Mouse (Mus musculus): ENCODE measurements around the gene Sec23ip. TPM values are rescaled to one million over a fixed set of nuclear protein-coding genes. Genes with fewer than 3 reads are reported as not detected.
A peak's percentile ranks its signal among the peaks of the same experiment; 100 is the strongest.
"Not testable (repeated sequence)": the region's sequence is repeated elsewhere in the genome, so short reads cannot be mapped to it uniquely, and the experiment has no call there.

Sec23ip gene
- 35.3 and 38.2 TPM in 2 replicates for polyA plus RNA-seq (2015; fragmentation: Nextera tagmentation; extraction: Ambion mirVana)

DNA sequence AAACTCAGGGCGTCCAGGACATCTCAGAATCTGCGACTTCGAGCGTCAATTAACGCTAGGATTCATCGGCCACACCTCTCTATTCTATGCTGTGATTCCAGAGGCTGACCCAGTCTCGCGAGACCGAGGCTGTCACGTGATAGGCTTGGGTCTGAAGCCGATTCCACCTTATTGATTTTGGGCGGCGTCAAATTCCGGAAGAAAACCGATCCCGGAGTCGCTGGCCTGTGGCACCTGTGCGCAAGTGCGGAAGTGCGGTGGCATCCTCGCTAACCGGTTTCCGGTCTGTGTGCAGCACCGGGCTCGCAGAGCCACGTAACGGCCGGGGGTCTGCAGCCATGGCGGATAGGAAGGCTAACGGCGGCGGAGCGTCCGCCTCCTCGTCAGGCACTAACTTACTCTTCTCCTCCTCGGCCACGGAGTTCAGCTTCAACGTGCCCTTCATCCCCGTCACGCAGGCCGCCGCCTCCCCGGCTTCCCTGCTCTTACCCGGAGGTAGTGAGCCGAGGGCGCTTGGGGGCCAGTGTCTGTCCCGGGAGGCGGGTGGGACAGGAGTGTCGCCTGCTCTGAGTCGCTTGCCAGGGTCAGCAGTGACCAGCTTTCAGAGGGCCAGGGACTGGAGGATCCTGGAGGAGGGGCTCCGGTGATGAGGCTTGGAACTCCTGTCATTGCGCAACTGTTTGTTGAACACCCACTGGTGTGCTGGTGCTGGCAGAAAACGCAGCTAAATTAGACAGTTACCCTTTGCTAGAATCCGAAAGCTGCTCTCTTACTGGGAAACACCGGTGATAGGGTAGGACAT is at the start of gene Sec23ip:
Gene Sec23ip (plus strand): TSS at position 260 of the 802 bp plus-strand sequence.
- under 1% methylated on average over 55 of the region's 55 CpGs for WGBS

GRCm38 (mm10) chr7:128699959-128700358 is 44.8 kb upstream of the Sec23ip start:
- peaks cover 73% of the 10 kb centered on the region for H3K36me3 ChIP-seq
- not testable (repeated sequence) for H3K9me3 ChIP-seq (replicated peaks); H3K4me2 ChIP-seq (replicated peaks); H3K9ac ChIP-seq; H3K4me1 ChIP-seq; H3K27me3 ChIP-seq; ATAC-seq (ENCODE audit: insufficient number of reproducible peaks, low FRiP score, low TSS enrichment, low read depth); H3K27ac ChIP-seq (replicated peaks); H3K4me3 ChIP-seq (replicated peaks)
- 91% methylated on average over 6 of the region's 6 CpGs for WGBS

More for the DNA sequence above, at the start of gene Sec23ip:
- Histone ChIP-seq H3K9me3 (replicated peaks) (no peaks in the 10 kb centered on the region), H3K27ac (replicated peaks) (peak within 1 kb of the TSS; percentile 73), H3K9ac (peak within 1 kb of the TSS; percentile 87), H3K4me1 (peaks cover 40% of the 10 kb centered on the region), H3K4me3 (replicated peaks) (peak within 1 kb of the TSS; percentile 93), H3K4me2 (replicated peaks) (peak within 1 kb of the TSS; percentile 71), H3K36me3 (peaks cover under 1% of the 10 kb centered on the region), H3K27me3 (peaks cover 5% of the 10 kb centered on the region; the same call in 1 of the 2 replicates)
- ATAC-seq (ENCODE audit: insufficient number of reproducible peaks, low FRiP score, low TSS enrichment, low read depth): peak; percentile 89

DNA sequence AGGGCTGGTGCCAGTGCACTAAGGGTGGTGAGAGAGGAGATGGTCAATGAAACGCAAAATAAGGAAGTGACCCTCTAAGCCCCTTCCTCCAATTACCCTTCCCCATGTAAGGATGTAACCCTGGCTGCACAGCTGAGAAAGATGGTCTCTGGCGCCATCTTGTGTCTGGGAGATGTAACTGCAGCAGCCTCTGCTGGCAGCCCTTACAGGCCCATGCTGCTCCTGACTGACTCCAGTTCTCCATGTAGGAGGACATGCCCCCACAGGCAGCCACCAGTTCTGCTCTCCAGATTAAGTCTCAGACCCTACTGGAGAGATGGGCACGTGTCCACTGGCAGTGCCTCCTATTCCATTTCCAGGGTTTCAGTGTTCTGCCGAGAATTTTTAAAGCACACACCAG is 39.0 kb upstream of the Sec23ip start:
- H3K36me3 ChIP-seq: peaks cover 93% of the 10 kb centered on the region
- no peaks in the 10 kb centered on the region for H3K27me3 ChIP-seq
- H3K4me2 ChIP-seq (replicated peaks): no peak overlapping the region
- 28% methylated on average over 4 of the region's 4 CpGs for WGBS
- no peak overlapping the region for H3K9ac ChIP-seq
- peak; percentile 67 for ATAC-seq (ENCODE audit: insufficient number of reproducible peaks, low FRiP score, low TSS enrichment, low read depth)
- no peaks in the 10 kb centered on the region for H3K4me1 ChIP-seq
- no peaks in the 10 kb centered on the region for H3K9me3 ChIP-seq (replicated peaks)
- H3K4me3 ChIP-seq (replicated peaks): no peak overlapping the region
- H3K27ac ChIP-seq (replicated peaks): no peak overlapping the region

DNA sequence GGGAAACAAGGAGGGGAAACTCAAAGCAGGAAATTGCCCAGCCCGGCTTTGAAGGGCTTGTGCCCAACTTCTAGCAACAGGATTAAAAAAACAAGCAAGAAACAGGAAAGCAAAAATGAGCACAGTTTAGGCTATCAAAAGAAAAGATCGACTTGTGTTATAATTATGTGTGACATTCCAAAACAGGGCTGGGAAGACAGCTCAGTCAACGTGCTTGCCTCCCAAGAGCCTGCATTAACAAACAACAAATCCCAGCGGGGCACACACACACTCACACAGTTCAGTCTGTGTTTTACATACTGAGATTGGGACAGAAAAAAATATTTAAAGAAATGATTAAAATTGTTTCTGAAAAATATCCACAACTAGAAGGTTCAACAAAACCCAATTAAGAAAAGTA is 26.8 kb upstream of the Sec23ip start:
- peaks cover 83% of the 10 kb centered on the region for H3K36me3 ChIP-seq
- H3K9ac ChIP-seq: no peak overlapping the region
- no peaks in the 10 kb centered on the region for H3K9me3 ChIP-seq (replicated peaks)
- ATAC-seq (ENCODE audit: insufficient number of reproducible peaks, low FRiP score, low TSS enrichment, low read depth): no peak
- H3K4me1 ChIP-seq: no peaks in the 10 kb centered on the region
- no peaks in the 10 kb centered on the region for H3K27me3 ChIP-seq
- WGBS: 63% methylated on average over 4 of the region's 4 CpGs
- H3K4me3 ChIP-seq (replicated peaks): no peak overlapping the region
- no peak overlapping the region for H3K27ac ChIP-seq (replicated peaks)
- no peak overlapping the region for H3K4me2 ChIP-seq (replicated peaks)

- Histone ChIP-seq H3K4me2 (replicated peaks) (no peak overlapping the region), H3K9ac (no peak overlapping the region), H3K36me3 (peaks cover 32% of the 10 kb centered on the region), H3K27me3 (no peaks in the 10 kb centered on the region), H3K27ac (replicated peaks) (0 out of 2 replicates have a peak overlapping the region, but pooled peaks have one; percentile 28), H3K4me3 (replicated peaks) (no peak overlapping the region), H3K4me1 (peaks cover 17% of the 10 kb centered on the region; the same call in 1 of the 2 replicates), H3K9me3 (replicated peaks) (no peaks in the 10 kb centered on the region)
- 31% methylated on average over 4 of the region's 4 CpGs for WGBS
- ATAC-seq (ENCODE audit: insufficient number of reproducible peaks, low FRiP score, low TSS enrichment, low read depth): peak; percentile 84
Observed at GRCm38 (mm10) chr7:128724761-128725160, 20.0 kb upstream of the Sec23ip start.

DNA sequence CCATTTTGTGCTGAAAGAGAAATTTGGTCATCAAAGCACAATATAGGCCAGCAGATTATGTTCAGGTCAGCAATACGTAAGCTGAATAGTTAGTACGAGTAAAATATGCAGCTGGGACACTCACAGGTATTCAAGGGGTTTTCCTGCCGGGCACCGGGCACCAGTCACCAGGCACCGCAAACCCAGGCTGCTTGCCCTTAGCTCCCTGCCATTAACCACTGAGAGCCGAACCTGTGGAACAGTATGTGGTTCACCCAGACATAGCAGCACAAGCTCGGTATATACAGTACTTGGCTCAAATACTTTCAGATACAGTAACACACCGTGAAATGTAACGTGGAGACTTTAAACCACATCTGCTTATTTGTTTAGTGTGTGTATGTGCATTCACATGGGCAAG is 19.6 kb upstream of the Sec23ip start:
- Histone ChIP-seq H3K9ac (no peak overlapping the region), H3K36me3 (peaks cover 29% of the 10 kb centered on the region), H3K27ac (replicated peaks) (0 out of 2 replicates have a peak overlapping the region, but pooled peaks have one; percentile 28), H3K9me3 (replicated peaks) (no peaks in the 10 kb centered on the region), H3K4me2 (replicated peaks) (no peak overlapping the region), H3K4me3 (replicated peaks) (no peak overlapping the region), H3K27me3 (no peaks in the 10 kb centered on the region), H3K4me1 (peaks cover 17% of the 10 kb centered on the region; the same call in 1 of the 2 replicates)
- ATAC-seq (ENCODE audit: insufficient number of reproducible peaks, low FRiP score, low TSS enrichment, low read depth): no peak
- WGBS: 72% methylated on average over 9 of the region's 9 CpGs

- no peak overlapping the region for H3K4me3 ChIP-seq (replicated peaks)
- ATAC-seq (ENCODE audit: insufficient number of reproducible peaks, low FRiP score, low TSS enrichment, low read depth): no peak
- no peak overlapping the region for H3K27ac ChIP-seq (replicated peaks)
- no peak overlapping the region for H3K9ac ChIP-seq
- H3K4me2 ChIP-seq (replicated peaks): no peak overlapping the region
- H3K27me3 ChIP-seq: no peaks in the 10 kb centered on the region
- peaks cover 18% of the 10 kb centered on the region for H3K36me3 ChIP-seq
- 71% methylated on average over 10 of the region's 10 CpGs for WGBS
- peaks cover 19% of the 10 kb centered on the region; the same call in 1 of the 2 replicates for H3K4me1 ChIP-seq
- no peaks in the 10 kb centered on the region for H3K9me3 ChIP-seq (replicated peaks)
Observed at GRCm38 (mm10) chr7:128726999-128727398, 17.7 kb upstream of the Sec23ip start.

DNA sequence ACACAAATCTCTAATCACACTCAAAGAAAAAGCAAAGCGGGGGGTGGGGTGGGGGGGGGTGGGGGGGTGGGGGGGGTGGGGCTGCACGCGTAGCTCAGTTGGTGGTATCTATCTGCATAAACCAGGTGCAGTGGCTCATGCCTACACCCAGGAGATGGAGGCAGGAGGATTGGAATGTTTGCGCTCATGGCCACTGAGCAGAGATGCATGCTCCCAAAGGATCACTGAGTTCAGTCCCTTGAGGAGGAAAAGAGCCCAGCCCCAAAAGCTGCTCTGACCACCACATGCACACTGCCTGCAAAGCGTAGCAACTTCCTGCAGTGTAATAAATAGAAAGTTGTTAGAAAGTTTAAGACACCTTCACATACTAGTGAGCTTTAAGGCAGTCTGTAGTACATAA is 17.0 kb upstream of the Sec23ip start:
- Histone ChIP-seq H3K36me3 (peaks cover 12% of the 10 kb centered on the region), H3K4me2 (replicated peaks) (no peak overlapping the region), H3K27me3 (no peaks in the 10 kb centered on the region), H3K9me3 (replicated peaks) (no peaks in the 10 kb centered on the region), H3K9ac (no peak overlapping the region), H3K27ac (replicated peaks) (no peak overlapping the region), H3K4me3 (replicated peaks) (no peak overlapping the region), H3K4me1 (peaks cover 19% of the 10 kb centered on the region; the same call in 1 of the 2 replicates)
- no peak for ATAC-seq (ENCODE audit: insufficient number of reproducible peaks, low FRiP score, low TSS enrichment, low read depth)
- WGBS: 68% methylated on average over 5 of the region's 5 CpGs

DNA sequence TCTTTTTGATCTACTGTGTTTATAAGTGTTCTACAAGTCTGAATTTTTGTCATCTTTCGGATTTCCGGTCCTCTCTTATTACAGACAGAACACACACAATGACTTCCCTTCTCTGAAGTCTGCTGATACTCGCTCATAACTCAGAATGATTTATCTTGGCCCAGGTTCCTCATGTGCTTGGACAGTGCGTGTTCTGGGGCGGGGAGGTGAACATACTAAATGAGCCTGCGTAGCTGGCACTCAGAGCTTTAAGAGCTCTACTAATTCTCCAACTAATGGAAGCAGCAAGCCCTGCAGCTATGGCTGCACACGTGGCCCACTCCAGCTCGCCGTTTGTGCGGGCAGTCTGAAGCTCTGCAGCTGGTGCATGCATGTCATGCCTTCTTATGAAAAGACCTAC is 16.0 kb upstream of the Sec23ip start:
- no peak for ATAC-seq (ENCODE audit: insufficient number of reproducible peaks, low FRiP score, low TSS enrichment, low read depth)
- H3K9ac ChIP-seq: no peak overlapping the region

GRCm38 (mm10) chr7:128731585-128731984 is 13.2 kb upstream of the Sec23ip start:
- ATAC-seq (ENCODE audit: insufficient number of reproducible peaks, low FRiP score, low TSS enrichment, low read depth): no peak
- Histone ChIP-seq H3K4me1 (peaks cover 18% of the 10 kb centered on the region; the same call in 1 of the 2 replicates), H3K36me3 (peaks cover 3% of the 10 kb centered on the region; the same call in 1 of the 2 replicates), H3K9ac (no peak overlapping the region), H3K27ac (replicated peaks) (no peak overlapping the region), H3K27me3 (no peaks in the 10 kb centered on the region), H3K4me3 (replicated peaks) (no peak overlapping the region), H3K4me2 (replicated peaks) (no peak overlapping the region), H3K9me3 (replicated peaks) (no peaks in the 10 kb centered on the region)
- WGBS: 83% methylated on average over 2 of the region's 2 CpGs

More for the DNA sequence above, 16.0 kb upstream of the Sec23ip start:
- Histone ChIP-seq H3K4me3 (replicated peaks) (no peak overlapping the region), H3K27me3 (no peaks in the 10 kb centered on the region), H3K9me3 (replicated peaks) (no peaks in the 10 kb centered on the region), H3K36me3 (0 out of 2 replicates have a peak, but pooled peaks cover 5% of the 10 kb centered on the region), H3K27ac (replicated peaks) (no peak overlapping the region), H3K4me1 (peaks cover 19% of the 10 kb centered on the region; the same call in 1 of the 2 replicates), H3K4me2 (replicated peaks) (no peak overlapping the region)
- WGBS: 77% methylated on average over 10 of the region's 10 CpGs

DNA sequence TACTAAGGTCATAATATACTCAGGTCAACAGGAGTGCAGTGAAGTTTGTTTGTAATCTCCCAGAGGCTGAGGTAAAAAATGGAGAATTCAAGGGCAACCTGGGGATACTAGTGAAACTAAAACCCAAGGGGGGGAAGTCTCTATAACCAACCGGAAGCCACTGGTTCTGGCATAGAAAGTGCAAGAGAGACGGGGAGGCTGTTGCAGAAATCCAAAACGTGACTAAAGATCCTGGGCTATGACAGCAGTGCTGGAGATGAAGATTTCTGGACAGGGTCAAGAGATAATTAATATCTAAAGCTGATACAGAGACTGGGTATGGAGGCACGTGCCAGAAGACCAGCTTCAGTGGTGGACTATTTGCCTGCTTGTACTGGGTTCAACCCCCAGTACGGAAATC is 6.7 kb upstream of the Sec23ip start:
- H3K36me3 ChIP-seq: peaks cover 3% of the 10 kb centered on the region; the same call in 1 of the 2 replicates
- peaks cover 31% of the 10 kb centered on the region for H3K4me1 ChIP-seq
- 64% methylated on average over 5 of the region's 5 CpGs for WGBS
- peak overlapping the region; percentile 66 for H3K4me2 ChIP-seq (replicated peaks)
- peak overlapping the region; percentile 99 for H3K4me3 ChIP-seq (replicated peaks)
- no peak overlapping the region for H3K27ac ChIP-seq (replicated peaks)
- H3K9me3 ChIP-seq (replicated peaks): no peaks in the 10 kb centered on the region
- ATAC-seq (ENCODE audit: insufficient number of reproducible peaks, low FRiP score, low TSS enrichment, low read depth): no peak
- 0 out of 2 replicates have a peak, but pooled peaks cover 5% of the 10 kb centered on the region for H3K27me3 ChIP-seq
- no peak overlapping the region for H3K9ac ChIP-seq

All from embryonic facial prominence, embryonic 15.5 days (tissue).